Mouse (Mus musculus) gonadal fat pad, adult 2 months (tissue): ENCODE measurements at regions not wholly inside any gene's neighbourhood (a gene's known extent, or its start where the extent isn't known, plus 50 kb on each side); places are given as distances from the start of the nearest gene placed in this dataset.

ENCODE experiments used
- DNase-seq: peaks from one replicate; pipeline ENCODE4 v3.0.0-alpha.2; 2012; ENCODE audit warnings: low read depth

- DNase-seq = no peak
These were observed 141.1 kb upstream of the Gli2 start for GRCm38 (mm10) chr1:119194533-119194932.

- no peak for DNase-seq
These were observed 137.8 kb upstream of the Gli2 start for GRCm38 (mm10) chr1:119191177-119191576.

GRCm38 (mm10) chr1:119189461-119190066 lies 136.1 kb upstream of the Gli2 start:
- no peak for DNase-seq

GRCm38 (mm10) chr1:119187301-119187700 lies 133.9 kb upstream of the Gli2 start:
- DNase-seq = no peak

GRCm38 (mm10) chr1:119186856-119187255 lies 133.4 kb upstream of the Gli2 start:
- no peak for DNase-seq

GRCm38 (mm10) chr1:119183558-119184270 lies 130.3 kb upstream of the Gli2 start:
- no peak for DNase-seq

- DNase-seq = no peak
These were observed 119.8 kb upstream of the Gli2 start for GRCm38 (mm10) chr1:119173030-119173756.

- no peak for DNase-seq
These were observed 114.0 kb upstream of the Gli2 start for GRCm38 (mm10) chr1:119167443-119167842.

GRCm38 (mm10) chr1:119166286-119166685 lies 112.9 kb upstream of the Gli2 start:
- DNase-seq = no peak

- no peak for DNase-seq
These were observed 111.4 kb upstream of the Gli2 start for GRCm38 (mm10) chr1:119164811-119165210.

GRCm38 (mm10) chr1:119163846-119164245 lies 110.4 kb upstream of the Gli2 start:
- no peak for DNase-seq

GRCm38 (mm10) chr1:119163114-119163740 lies 109.8 kb upstream of the Gli2 start:
- no peak for DNase-seq

GRCm38 (mm10) chr1:119161751-119162150 lies 108.3 kb upstream of the Gli2 start:
- DNase-seq = no peak

GRCm38 (mm10) chr1:119160354-119160753 lies 106.9 kb upstream of the Gli2 start:
- DNase-seq = no peak

- no peak for DNase-seq
These were observed 103.8 kb upstream of the Gli2 start for GRCm38 (mm10) chr1:119157171-119157700.

GRCm38 (mm10) chr1:119153619-119154018 lies 100.2 kb upstream of the Gli2 start:
- no peak for DNase-seq

GRCm38 (mm10) chr1:119152776-119153175 lies 99.4 kb upstream of the Gli2 start:
- DNase-seq = no peak

- no peak for DNase-seq
These were observed 94.1 kb upstream of the Gli2 start for GRCm38 (mm10) chr1:119147506-119147905.

- DNase-seq = no peak
These were observed 90.4 kb upstream of the Gli2 start for GRCm38 (mm10) chr1:119143808-119144207.

- DNase-seq = no peak
These were observed 75.6 kb upstream of the Gli2 start for GRCm38 (mm10) chr1:119129039-119129438.

- DNase-seq = no peak
These were observed 72.1 kb upstream of the Gli2 start for GRCm38 (mm10) chr1:119125561-119125960.

- no peak for DNase-seq
These were observed 71.4 kb upstream of the Gli2 start for GRCm38 (mm10) chr1:119124798-119125197.
